Mouse (Mus musculus) heart, adult 18-20 months (tissue): ENCODE measurements around the gene Dnajb14. TPM values are rescaled to one million over a fixed set of nuclear protein-coding genes. Genes with fewer than 3 reads are reported as not detected.
"Not testable (repeated sequence)": the region's sequence is repeated elsewhere in the genome, so short reads cannot be mapped to it uniquely, and the experiment has no call there.

Experiments
- DNase-seq, 2 experiments: peaks; one replicate each; pipeline ENCODE4 v3.0.0; 2021 to 2022; ENCODE audit warnings: mixed read lengths in 1 of 2
- total RNA-seq, 2 experiments: library from RNA; stranded (reverse); gene quantifications; 2 replicates each; pipeline ENCODE4 v1.2.3; 2021

Dnajb14 gene
- total RNA-seq, 2 experiments from 2014 or later: 11.5 to 12.4 TPM

GRCm38 (mm10) chr3:137863330-137864123 lies 3.9 kb upstream of the Dnajb14 start:
- DNase-seq: no peak

GRCm38 (mm10) chr3:137864124-137864987 lies 3.1 kb upstream of the Dnajb14 start, which contains the start of gene H2afz:
Gene H2afz, plus strand, starts transcription at chr3:137864487.
- DNase-seq: peak; percentile 98 to 99

- peak; percentile 89 to 91 for DNase-seq
These were observed 2.2 kb upstream of the Dnajb14 start for GRCm38 (mm10) chr3:137864988-137865982.

- DNase-seq: no peak
These were observed 390 bp upstream of the Dnajb14 start for GRCm38 (mm10) chr3:137867133-137867436.

- DNase-seq: no peak
These were observed 829 bp downstream of the Dnajb14 start for GRCm38 (mm10) chr3:137868094-137868913.

GRCm38 (mm10) chr3:137869395-137869794 lies 1.9 kb downstream of the Dnajb14 start:
- DNase-seq: peak in 1 of 2 experiments; percentile 47

GRCm38 (mm10) chr3:137879313-137879712 lies 11.8 kb downstream of the Dnajb14 start:
- DNase-seq: no peak

- peak in 1 of 2 experiments; percentile 11 for DNase-seq
These were observed 12.8 kb downstream of the Dnajb14 start for GRCm38 (mm10) chr3:137880109-137880748.

- DNase-seq: no peak
These were observed 13.6 kb downstream of the Dnajb14 start for GRCm38 (mm10) chr3:137881093-137881492.

- DNase-seq: no peak
These were observed 20.5 kb downstream of the Dnajb14 start for GRCm38 (mm10) chr3:137887961-137888360.

GRCm38 (mm10) chr3:137891089-137891488 lies 23.6 kb downstream of the Dnajb14 start:
- DNase-seq: no peak

GRCm38 (mm10) chr3:137892118-137892517 lies 24.6 kb downstream of the Dnajb14 start:
- no peak for DNase-seq

- DNase-seq: no peak
These were observed 26.3 kb downstream of the Dnajb14 start for GRCm38 (mm10) chr3:137893789-137894188.

GRCm38 (mm10) chr3:137895196-137895595 lies 27.7 kb downstream of the Dnajb14 start:
- no peak for DNase-seq

GRCm38 (mm10) chr3:137896386-137896785 lies 28.9 kb downstream of the Dnajb14 start:
- DNase-seq: no peak

- no peak for DNase-seq
These were observed 29.4 kb downstream of the Dnajb14 start for GRCm38 (mm10) chr3:137896867-137897266.

GRCm38 (mm10) chr3:137897685-137898084 lies 30.2 kb downstream of the Dnajb14 start:
- no peak for DNase-seq

- DNase-seq: no peak
These were observed 32.7 kb downstream of the Dnajb14 start for GRCm38 (mm10) chr3:137900149-137900548.

GRCm38 (mm10) chr3:137913093-137913492 lies 45.6 kb downstream of the Dnajb14 start:
- no peak for DNase-seq

- DNase-seq: not testable (repeated sequence)
These were observed 47.1 kb downstream of the Dnajb14 start for GRCm38 (mm10) chr3:137914567-137914966.
